Mouse (Mus musculus) heart, postnatal 36 days (tissue): Measurements from ENCODE around the gene Tmed2. TPM values are rescaled to one million over a fixed set of nuclear protein-coding genes. Genes with fewer than 3 reads are reported as not detected.
"Not testable (repeated sequence)": the region's sequence is repeated elsewhere in the genome, so short reads cannot be mapped to it uniquely, and the experiment has no call there.

Experiments used
- DNase-seq, 2 experiments: peaks; one replicate each; pipeline ENCODE4 v3.0.0; 2021 to 2022
- intact Hi-C: fragments of 180-260 bp; cut with DNase I; formaldehyde crosslinking; loops from one replicate; pipeline ENCODE4 v1.15.1; 2025
- total RNA-seq, 2 experiments: library from RNA; stranded (reverse); gene quantifications; 2 replicates each; pipeline ENCODE4 v1.2.3; 2021

Tmed2 gene
- total RNA-seq, 2 experiments from 2014 or later: 174 to 177 TPM

- DNase-seq: no peak
- intact Hi-C loops: no loop called here
Measured at GRCm38 (mm10) chr5:124524943-124525342, 15.6 kb upstream of the Tmed2 start.

- intact Hi-C loops: loop anchor here (2.0 kb wide), 1 partner anchor 18 kb away; no protein-coding TSS in a partner anchor
- DNase-seq: no peak
Measured at GRCm38 (mm10) chr5:124528351-124528750, 12.1 kb upstream of the Tmed2 start.

- peak in 1 of 2 experiments; percentile 56 for DNase-seq
- intact Hi-C loops: loop anchor here (2.0 kb wide), 1 partner anchor 18 kb away; no protein-coding TSS in a partner anchor
Measured at GRCm38 (mm10) chr5:124528791-124529190, 11.7 kb upstream of the Tmed2 start.

- peak; percentile 47 to 61 for DNase-seq
- intact Hi-C loops: loop anchor here (2.0 kb wide), 1 partner anchor 18 kb away; no protein-coding TSS in a partner anchor
Measured at GRCm38 (mm10) chr5:124529191-124529651, 11.3 kb upstream of the Tmed2 start.

GRCm38 (mm10) chr5:124529697-124530096, 10.8 kb upstream of the Tmed2 start:
- intact Hi-C loops: loop anchor here (2.0 kb wide), 3 partner anchors 19 to 47 kb away; partner anchors contain the start of gene Snrnp35
- peak in 1 of 2 experiments; percentile 48 for DNase-seq

GRCm38 (mm10) chr5:124530655-124531582, 9.6 kb upstream of the Tmed2 start, which contains the start of gene Rilpl1:
Rilpl1 (minus strand) TSS chr5:124531391.
- intact Hi-C loops: loop anchor here (2.0 kb wide), 2 partner anchors 32 to 48 kb away; partner anchors contain the start of gene Snrnp35

GRCm38 (mm10) chr5:124531583-124531930, 8.9 kb upstream of the Tmed2 start:
- DNase-seq: no peak
- intact Hi-C loops: loop anchor here (2.0 kb wide), 2 partner anchors 33 to 49 kb away; partner anchors contain the start of gene Snrnp35

More at GRCm38 (mm10) chr5:124530655-124531582, 9.6 kb upstream of the Tmed2 start, which contains the start of gene Rilpl1:
- peak; percentile 86 to 90 for DNase-seq

- intact Hi-C loops: no loop called here
- no peak for DNase-seq
Measured at GRCm38 (mm10) chr5:124532451-124532850, 8.0 kb upstream of the Tmed2 start.

GRCm38 (mm10) chr5:124535016-124535415, 5.5 kb upstream of the Tmed2 start:
- no peak for DNase-seq
- intact Hi-C loops: no loop called here

GRCm38 (mm10) chr5:124536776-124537175, 3.7 kb upstream of the Tmed2 start:
- intact Hi-C loops: loop anchor here (2.0 kb wide), 1 partner anchor 36 kb away; no protein-coding TSS in a partner anchor

GRCm38 (mm10) chr5:124538813-124539792, 1.4 kb upstream of the Tmed2 start:
- DNase-seq: peak; percentile 61 to 70
- intact Hi-C loops: loop anchor here (1.0 kb wide), 1 partner anchor 107 kb away; no protein-coding TSS in a partner anchor

More at GRCm38 (mm10) chr5:124536776-124537175, 3.7 kb upstream of the Tmed2 start:
- peak; percentile 66 to 69 for DNase-seq

- DNase-seq: no peak
- intact Hi-C loops: loop anchor here (1.0 kb wide), 1 partner anchor 108 kb away; no protein-coding TSS in a partner anchor
Measured at GRCm38 (mm10) chr5:124539905-124540304, 590 bp upstream of the Tmed2 start.

- intact Hi-C loops: no loop called here
Measured at GRCm38 (mm10) chr5:124540905-124541601, 558 bp downstream of the Tmed2 start.

GRCm38 (mm10) chr5:124541602-124541973, 1.1 kb downstream of the Tmed2 start:
- no peak for DNase-seq
- intact Hi-C loops: no loop called here

More at GRCm38 (mm10) chr5:124540905-124541601, 558 bp downstream of the Tmed2 start:
- DNase-seq: peak; percentile 67 to 82

GRCm38 (mm10) chr5:124550737-124551136, 10.2 kb downstream of the Tmed2 start:
- intact Hi-C loops: loop anchor here (5.0 kb wide), 1 partner anchor 198 kb away; no protein-coding TSS in a partner anchor
- DNase-seq: not testable (repeated sequence)

- not testable (repeated sequence) for DNase-seq
- intact Hi-C loops: loop anchor here (5.0 kb wide), 1 partner anchor 199 kb away; no protein-coding TSS in a partner anchor
Measured at GRCm38 (mm10) chr5:124551349-124552093, 11.0 kb downstream of the Tmed2 start.

- DNase-seq: no peak
- intact Hi-C loops: loop anchor here (5.0 kb wide), 1 partner anchor 200 kb away; no protein-coding TSS in a partner anchor
Measured at GRCm38 (mm10) chr5:124552094-124552472, 11.6 kb downstream of the Tmed2 start.
